Mouse (Mus musculus) lung, postnatal 0 days (tissue): Measurements from ENCODE around the gene Man1a.

Source experiments
- CTCF ChIP-seq: IDR thresholded peaks from 2 replicates; pipeline ENCODE4 v1.5.1; 2016; ENCODE audit warnings: antibody characterized with exemption, mild to moderate bottlenecking
- EP300 ChIP-seq: IDR thresholded peaks from 2 replicates; pipeline ENCODE4 v1.6.1; 2016; ENCODE audit warnings: antibody characterized with exemption, mild to moderate bottlenecking, control low read depth

DNA sequence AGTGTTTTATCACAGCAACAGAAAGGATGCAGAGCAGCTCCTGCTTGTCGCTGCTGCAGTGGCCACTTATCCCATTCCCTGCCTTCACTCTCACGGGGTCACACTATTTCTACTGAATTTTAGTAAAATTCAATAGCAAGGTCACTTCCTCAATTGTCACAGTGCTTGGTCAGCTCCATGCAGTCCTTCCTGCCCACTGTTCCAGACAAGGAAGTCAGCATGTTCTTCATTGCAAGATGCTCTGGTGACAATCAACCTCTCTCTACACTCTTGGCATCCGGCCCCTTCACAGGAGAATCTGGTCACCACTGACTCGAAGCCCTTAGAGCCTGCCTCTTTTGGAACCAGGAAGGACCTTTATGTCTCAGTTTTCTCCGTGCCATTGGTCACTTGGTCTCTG is 148.5 kb downstream of the Man1a start:
- TF ChIP-seq CTCF (no peak), EP300 (no peak)
